Mouse (Mus musculus) megakaryocyte, embryonic 14.5 days (primary cell): ENCODE data around the gene Mrps34.

Source experiments
- FLI1 ChIP-seq: IDR thresholded peaks from 2 replicates; pipeline ENCODE4 v1.6.1; 2012; ENCODE audit warnings: low read length, inconsistent platforms, mixed read lengths
- GATA1 ChIP-seq: IDR thresholded peaks from 3 replicates; pipeline ENCODE4 v1.6.1; 2012; ENCODE audit warnings: mixed read lengths, low read length, inconsistent platforms, borderline replicate concordance

DNA sequence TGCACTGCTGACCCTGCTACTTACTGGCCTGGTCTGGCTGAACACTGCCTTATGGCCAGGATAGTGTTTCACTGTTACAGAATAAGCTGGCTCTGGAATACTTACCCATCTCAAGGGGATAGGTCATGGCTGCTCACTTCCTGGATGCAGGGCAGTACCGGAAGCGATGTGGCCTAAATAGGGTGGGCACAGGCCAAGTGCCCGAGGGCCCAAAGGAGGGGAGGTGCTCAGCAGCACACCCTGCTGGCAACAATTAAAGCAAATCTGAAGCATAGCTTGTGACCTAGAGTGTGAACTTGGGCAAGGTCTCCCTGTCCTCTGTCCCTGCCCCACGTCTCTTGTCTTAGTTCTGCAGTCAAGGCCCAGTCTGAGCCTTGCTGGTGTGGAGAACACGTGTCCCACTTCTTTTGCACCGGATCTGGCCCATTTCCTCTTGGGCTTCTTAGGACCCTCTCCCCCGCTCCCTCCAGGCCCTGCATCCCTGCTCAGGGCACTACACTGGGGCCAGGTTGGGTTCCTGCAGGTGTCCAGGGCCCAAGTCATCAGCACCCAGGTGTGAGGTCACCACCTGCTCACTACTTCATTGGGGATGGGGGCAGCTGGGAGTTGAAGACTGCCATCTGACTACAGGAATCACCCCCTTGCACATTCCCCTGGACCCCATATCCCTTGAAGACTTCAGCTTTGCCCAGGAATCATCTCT lies 13.0 kb upstream of the Mrps34 start:
- TF ChIP-seq GATA1 (no peak), FLI1 (no peak; the same call in 1 of the 2 replicates)
